Mouse (Mus musculus) CD4-positive naive resting alpha-beta T cell, adult 76 days (primary cell): ENCODE measurements around the gene Creld2. TPM values are rescaled to one million over a fixed set of nuclear protein-coding genes. Genes with fewer than 3 reads are reported as not detected.

Experiments
- total RNA-seq: library from RNA; stranded (reverse); gene quantifications from one replicate; pipeline ENCODE4 v1.2.4, GENCODE M21; 2023

Creld2 gene
- 22.7 TPM for total RNA-seq

DNA sequence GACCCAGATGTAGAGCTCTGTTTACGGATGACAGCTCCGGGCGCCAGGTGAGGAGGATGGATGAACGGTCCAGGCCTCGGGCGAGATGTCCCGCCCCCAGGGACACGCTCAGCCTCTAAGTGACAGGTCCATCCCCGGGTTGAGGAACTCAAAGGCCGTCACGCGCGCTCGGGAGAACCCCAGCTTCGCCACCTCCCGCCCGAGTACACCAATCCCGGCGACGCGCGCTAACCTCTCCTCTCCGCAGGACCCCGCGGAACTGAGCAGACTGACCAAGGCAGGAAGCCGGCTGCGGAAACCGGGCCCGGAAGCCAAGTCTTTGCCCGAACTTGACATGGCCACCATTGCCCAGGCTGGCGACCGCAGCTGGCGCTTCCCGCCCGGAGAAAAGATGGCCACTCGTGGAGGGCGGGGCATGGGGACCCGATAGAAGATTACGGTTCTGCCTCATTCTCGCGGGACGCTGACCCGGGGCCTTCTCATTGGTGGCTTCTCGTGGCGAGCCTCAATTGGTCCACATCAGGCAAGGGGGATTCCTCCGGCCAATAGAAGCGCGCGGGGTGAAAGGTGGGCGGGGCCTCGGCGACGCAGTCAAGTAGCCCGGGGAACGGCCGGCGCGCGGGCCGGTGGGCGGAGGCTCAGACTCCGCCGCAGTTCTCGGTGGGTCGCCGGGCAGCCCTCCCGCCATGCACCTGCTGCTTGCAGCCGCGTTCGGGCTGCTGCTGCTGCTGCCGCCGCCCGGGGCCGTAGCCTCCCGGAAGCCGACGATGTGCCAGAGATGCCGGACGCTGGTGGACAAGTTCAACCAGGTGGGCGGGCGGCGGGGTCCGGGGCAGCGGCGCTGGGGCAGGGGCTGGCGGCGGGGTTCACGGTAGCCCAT lies at the start of gene Creld2, which contains the start of gene Alg12:
Creld2 (plus strand) TSS at position 621 of the 880 bp plus-strand sequence.
Alg12 (minus strand) TSS at position 293 of the 880 bp plus-strand sequence.

DNA sequence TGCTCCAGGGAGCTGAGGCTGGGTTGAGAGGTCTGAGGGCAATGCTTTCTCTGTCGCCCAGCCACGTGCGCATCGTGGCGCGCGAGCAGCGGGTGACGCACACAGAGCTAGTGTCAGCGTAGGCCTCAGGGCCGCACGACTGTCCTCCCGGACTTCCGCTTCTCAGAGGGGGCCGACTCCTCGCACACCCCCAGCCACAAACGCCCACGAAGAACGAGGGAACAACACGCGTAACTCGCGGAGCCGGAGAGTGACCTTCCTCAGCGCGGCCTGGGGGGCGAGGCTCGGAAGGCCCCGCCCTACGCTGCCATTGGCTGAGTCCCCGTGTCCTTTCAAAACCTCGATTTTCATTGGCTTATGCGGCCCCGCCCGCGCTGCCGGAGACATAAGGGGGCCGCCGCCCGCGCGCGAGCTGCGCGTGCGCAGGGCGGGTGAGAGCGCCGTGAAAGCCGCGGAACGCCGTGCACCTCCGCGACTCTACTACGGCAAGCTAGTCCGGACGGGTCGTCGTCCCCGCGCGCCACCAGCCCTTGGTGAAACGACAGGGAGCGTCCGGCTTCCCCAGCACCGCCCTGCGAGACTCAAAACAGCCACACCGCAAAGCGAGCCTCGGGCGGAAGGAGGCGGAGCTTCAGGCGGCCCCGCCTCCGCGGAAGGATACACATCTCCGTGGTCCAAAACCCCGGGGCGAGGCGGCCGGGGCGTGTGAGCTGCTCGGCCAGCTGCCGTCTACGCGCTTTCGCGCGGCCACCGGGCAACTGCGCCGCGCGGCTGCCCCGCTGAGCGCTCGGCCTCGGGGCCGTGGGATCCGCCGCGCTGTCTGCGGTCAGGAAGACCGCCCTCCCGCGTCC lies 42.6 kb downstream of the Creld2 start, which contains the start of gene Pim3:
Pim3 (plus strand) TSS at position 415 of the 851 bp plus-strand sequence.

Other genes starting within 250 kb of the Creld2 start
- gene Zdhhc25, start 219.3 kb upstream of the Creld2 start, total RNA-seq: not detected
- 151 TPM for gene Brd1, start 85.4 kb upstream of the Creld2 start, total RNA-seq
- 17.2 TPM for gene Zbed4, start 68.0 kb upstream of the Creld2 start, total RNA-seq
- gene Alg12, start 328 bp upstream of the Creld2 start, total RNA-seq: 13.0 TPM
- 83.8 TPM for gene Pim3, start 42.5 kb downstream of the Creld2 start, total RNA-seq
- gene Ttll8, start 134.8 kb downstream of the Creld2 start, total RNA-seq: not detected
- not detected for gene Mlc1, start 159.4 kb downstream of the Creld2 start, total RNA-seq
- gene Mov10l1, start 163.3 kb downstream of the Creld2 start, total RNA-seq: not detected
- not detected for gene Panx2, start 240.1 kb downstream of the Creld2 start, total RNA-seq